Mouse (Mus musculus): ENCODE data around the gene Abhd18.
"Not testable (repeated sequence)": the region's sequence is repeated elsewhere in the genome, so short reads cannot be mapped to it uniquely, and the experiment has no call there.

Abhd18 gene

GRCm38 (mm10) chr3:40846957-40847017, at the start of gene Abhd18:
Abhd18 (plus strand) TSS chr3:40846970.
- not testable (repeated sequence) for DNase-seq

- no peak for DNase-seq
Measured at GRCm38 (mm10) chr3:40798054-40798453, 48.7 kb upstream of the Abhd18 start.

- DNase-seq = peak; percentile 37 to 41
Measured at GRCm38 (mm10) chr3:40798500-40798899, 48.3 kb upstream of the Abhd18 start.

- peak; percentile 97 to 98 for DNase-seq
Measured at GRCm38 (mm10) chr3:40799530-40800372, 47.0 kb upstream of the Abhd18 start, which contains the start of gene Plk4. Plk4 (plus strand) TSS chr3:40800019.

GRCm38 (mm10) chr3:40800373-40800823, 46.4 kb upstream of the Abhd18 start:
- peak in 1 of 2 experiments; percentile 38 for DNase-seq

GRCm38 (mm10) chr3:40806871-40807270, 39.9 kb upstream of the Abhd18 start:
- no peak for DNase-seq

GRCm38 (mm10) chr3:40808686-40809085, 38.1 kb upstream of the Abhd18 start:
- DNase-seq = no peak

DNA sequence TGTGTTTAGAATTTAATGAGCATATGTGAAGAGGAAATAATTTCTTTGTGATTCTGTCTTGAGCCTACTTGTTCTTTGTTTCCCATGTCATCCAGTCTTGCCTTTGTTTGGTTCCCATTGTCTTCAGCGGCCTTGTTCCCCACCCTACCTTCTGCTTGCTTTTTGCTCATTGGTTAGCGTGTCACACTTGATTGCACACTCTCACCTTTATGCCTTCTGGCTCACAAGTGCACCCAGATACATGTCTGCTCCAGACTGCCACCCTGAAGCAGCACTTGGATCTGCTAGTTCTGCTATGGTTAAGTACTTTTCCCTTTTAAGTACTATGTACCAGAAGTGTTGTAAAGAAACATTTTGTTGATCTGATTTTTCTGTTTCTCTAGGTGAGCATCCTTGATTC, 36.9 kb upstream of the Abhd18 start:
- DNase-seq = no peak

DNA sequence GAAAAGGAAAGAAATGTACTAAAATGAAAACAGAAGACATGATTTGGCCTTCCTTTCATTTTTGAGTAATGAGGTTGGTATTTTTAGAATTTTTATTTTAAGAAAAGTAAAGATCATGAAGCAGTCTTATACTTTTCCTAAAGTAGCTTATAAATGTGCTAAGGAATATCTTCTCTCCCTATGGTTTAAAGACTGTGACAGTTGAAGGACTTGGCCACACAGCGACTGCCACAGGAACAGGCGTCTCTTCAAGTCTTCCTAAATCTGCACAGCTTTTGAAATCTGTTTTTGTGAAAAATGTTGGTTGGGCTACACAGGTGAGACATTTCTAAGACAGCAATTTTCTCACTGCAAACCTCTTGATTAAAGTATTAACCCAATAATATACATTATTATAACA, 33.5 kb upstream of the Abhd18 start:
- DNase-seq = no peak

DNA sequence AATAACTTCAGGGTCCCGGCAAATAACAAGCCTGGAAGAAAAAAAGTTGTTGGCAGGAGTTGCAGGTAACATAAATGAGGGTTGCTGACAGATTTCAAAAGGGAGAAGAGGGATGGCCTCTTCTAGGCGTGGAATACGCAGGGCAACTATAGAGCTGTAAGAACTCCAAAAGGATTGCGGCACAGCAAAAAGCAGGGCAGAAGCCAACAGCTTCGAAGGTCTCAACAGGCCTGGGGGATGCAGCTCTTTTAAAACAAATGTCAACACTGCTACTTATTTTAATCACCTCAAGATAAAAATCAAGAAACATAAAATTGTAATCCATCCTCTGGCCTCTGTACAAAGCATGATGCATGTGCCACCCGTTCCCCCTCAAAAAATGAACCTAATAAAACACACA, 1.2 kb upstream of the Abhd18 start:
- DNase-seq = not testable (repeated sequence)

GRCm38 (mm10) chr3:40846473-40846956, 255 bp upstream of the Abhd18 start, which contains the start of gene Mfsd8:
Mfsd8 (minus strand) TSS chr3:40846886.
- DNase-seq = peak; percentile 97 to 98

DNA sequence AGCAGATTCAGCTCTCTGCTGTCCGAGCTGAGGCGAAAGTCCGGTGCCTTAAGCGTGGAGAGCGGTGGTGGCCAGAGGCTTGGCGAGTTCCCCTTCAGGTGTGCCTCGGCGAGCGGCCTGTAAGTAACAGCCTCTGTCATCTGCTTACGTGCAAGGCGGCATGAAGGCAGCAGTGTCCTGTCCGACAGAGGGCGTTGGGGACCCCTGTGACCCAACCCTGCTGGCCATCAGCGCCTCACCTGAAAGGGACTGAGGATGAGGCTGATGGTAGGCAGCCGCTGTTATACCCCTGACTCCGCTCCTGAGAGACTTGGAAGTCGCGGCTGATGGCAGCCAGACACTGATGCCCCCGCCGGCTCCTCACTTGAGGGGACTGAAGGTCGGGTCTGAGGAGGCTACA, 248 bp downstream of the Abhd18 start:
- DNase-seq = peak; percentile 60 to 63

- DNase-seq = not testable (repeated sequence)
Measured at GRCm38 (mm10) chr3:40847936-40848335, 1.2 kb downstream of the Abhd18 start.

- DNase-seq = not testable (repeated sequence)
Measured at GRCm38 (mm10) chr3:40853123-40853738, 6.5 kb downstream of the Abhd18 start.

DNA sequence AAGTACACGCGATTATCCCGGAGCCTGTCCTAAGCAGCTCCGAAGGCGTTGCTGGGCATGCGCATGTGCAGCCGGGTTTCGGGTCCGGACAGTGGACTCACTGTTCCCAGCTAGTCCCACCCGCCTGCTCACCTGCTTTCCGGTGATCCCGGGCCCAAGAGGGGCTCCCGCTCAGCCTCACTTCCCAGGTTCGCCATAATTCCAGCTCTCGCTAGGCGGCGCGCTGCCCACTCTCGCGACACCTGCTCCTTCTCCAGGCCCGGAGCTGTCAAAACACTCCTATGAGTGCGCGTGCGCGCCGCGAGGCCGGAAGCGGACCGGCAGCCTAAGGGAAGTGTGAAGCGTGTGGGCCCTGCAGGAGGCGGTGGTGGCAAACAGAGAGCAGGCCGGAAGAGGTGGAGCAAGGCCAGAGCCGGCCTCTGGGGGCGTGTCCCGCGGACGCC, 47.1 kb downstream of the Abhd18 start:
- peak; percentile 99 for DNase-seq

DNA sequence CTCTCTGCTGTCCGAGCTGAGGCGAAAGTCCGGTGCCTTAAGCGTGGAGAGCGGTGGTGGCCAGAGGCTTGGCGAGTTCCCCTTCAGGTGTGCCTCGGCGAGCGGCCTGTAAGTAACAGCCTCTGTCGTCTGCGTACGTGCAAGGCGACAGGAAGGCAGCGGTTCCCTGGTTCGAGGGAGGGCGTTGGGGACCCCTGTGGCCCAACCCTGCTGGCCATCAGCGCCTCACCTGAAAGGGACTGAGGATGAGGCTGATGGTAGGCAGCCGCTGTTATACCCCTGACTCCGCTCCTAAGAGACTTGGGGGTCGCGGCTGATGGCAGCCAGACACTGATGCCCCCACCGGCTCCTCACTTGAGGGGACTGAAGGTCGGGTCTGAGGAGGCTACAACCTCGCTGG, 47.6 kb downstream of the Abhd18 start:
- peak in 1 of 2 experiments; percentile 12 for DNase-seq

- not testable (repeated sequence) for DNase-seq
Measured at GRCm38 (mm10) chr3:40902443-40902842, 55.7 kb downstream of the Abhd18 start, which contains the start of gene 1700034I23Rik. 1700034I23Rik (minus strand) TSS chr3:40902543.

- no peak for DNase-seq
Measured at GRCm38 (mm10) chr3:40938189-40938588, 91.4 kb downstream of the Abhd18 start.

- DNase-seq = no peak
Measured at GRCm38 (mm10) chr3:40938592-40938991, 91.8 kb downstream of the Abhd18 start.

GRCm38 (mm10) chr3:40939019-40939418, 92.2 kb downstream of the Abhd18 start:
- no peak for DNase-seq

DNA sequence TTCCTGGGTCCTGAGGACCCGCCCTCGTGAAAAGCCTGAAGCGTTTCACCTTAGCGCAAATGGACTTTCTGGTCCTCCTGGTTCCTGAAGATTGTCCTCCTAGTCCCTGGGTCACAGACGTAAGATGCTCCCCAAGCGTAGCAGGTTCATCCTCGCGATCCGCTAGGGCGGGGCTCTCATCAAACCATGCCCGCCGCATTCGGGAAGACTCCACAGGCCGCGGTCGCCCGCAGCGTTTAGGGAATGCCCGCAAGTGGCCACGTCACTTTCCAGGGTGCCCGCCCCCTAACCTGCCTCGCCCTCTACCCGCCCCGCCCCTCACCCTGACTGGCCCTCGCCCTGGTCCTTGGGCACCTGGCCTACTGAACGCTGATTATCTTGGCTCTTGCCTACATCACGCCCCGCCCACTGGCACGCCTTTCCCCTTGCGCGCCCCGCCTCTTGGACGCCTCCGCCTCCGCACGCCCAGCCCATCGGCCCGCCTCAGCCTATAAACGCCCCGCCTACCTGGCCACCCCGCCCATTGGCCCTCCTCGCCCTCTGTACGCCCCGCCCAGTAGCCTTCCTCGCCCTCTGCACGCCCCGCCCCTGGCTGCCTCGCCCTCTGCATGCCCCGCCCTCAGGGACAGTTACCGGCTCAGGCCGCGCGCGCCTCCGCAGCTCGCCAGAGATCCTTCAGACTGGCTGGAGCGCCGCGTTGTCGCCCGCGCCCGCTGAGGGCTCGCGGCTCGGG, 102.6 kb downstream of the Abhd18 start, which contains the start of gene Larp1b:
Gene Larp1b (plus strand): TSS at position 659 of the 733 bp plus-strand sequence.
- DNase-seq = peak; percentile 99 to 100

DNA sequence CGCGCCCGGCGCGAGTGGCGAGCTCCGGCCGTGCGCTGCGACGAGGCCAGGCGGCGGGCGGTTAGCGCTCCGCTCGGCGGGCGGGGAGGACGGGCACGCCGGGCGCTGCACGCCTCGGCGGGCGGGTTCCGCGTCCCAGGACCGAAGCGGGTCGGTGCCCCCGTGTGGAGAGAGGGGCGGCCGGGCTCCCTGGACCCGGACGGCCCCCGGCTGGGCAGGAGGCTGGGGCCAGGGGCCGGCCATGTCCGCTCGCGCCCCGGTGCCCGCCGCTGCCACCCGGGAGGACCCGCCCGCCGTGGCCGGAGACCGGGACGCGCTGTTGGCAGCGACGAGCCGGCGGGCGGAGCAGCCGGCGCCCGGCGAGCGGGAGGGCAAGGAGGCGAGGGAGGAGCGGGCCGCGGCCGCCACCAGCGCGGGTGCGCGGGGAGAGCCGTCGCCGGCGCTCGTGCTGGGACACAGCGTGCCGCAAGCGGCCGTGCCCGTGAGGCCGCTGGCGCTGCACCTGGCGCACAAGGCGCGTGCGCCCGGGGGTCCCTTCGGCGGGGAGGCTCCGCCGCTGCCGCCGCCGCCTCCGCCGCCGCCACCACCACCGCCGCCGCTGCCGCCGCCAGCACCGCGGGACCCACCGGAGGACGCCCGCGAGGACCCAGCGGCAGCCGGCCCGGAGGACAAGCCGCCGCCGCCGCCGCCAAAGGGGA, 103.3 kb downstream of the Abhd18 start:
- peak; percentile 30 to 32 for DNase-seq
